Mouse (Mus musculus): ENCODE measurements around the gene Ccdc125. TPM values are rescaled to one million over a fixed set of nuclear protein-coding genes. Genes with fewer than 3 reads are reported as not detected.

The Ccdc125 gene
- polyA plus RNA-seq, 1 experiment from 2014 or later: 6.3 TPM

DNA sequence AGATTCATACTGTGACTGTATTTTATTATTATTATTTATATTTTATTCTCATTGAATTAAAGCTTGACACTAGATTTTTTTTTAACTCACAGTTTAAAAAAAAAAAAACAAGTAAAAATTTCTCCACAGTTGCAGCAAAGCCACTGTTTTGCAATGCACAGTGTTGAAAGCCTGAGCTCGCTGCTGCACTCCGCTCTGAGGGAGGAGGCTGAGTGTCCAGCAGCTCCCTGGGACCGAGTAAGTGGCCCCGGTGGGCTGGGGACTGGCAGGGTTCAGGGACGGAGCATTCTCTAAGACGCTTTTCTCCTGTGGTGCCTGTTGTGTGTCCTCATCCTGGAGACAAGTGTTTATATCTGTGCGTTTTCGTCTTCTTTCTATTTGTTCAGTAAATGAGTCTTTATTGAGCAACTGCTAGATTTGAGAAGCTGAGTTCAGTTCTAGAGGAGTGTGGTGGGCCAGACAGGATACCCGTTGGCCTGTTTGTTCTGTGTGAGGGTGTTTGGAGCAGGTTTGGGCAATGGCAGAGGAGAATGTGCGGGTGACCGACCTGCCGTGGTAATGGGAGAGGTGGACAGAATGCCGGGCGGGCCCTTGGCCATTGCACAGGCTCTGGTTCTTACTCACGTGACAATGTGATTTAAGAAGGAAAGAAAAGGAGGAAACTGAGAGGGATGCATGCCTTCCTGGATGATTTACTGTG lies 6.6 kb downstream of the Ccdc125 start:
- H3K9ac ChIP-seq: no peak overlapping the region
- no peak overlapping the region for H3K27ac ChIP-seq
- ATAC-seq (ENCODE audit: insufficient number of reproducible peaks, insufficient read depth, low FRiP score, low TSS enrichment): no peak
- no peaks in the 10 kb centered on the region for H3K4me1 ChIP-seq
- H3K27me3 ChIP-seq: no peaks in the 10 kb centered on the region
- no peak overlapping the region for H3K4me3 ChIP-seq
- no peak overlapping the region for H3K4me2 ChIP-seq (replicated peaks)
- 88% methylated on average over 15 of the region's 15 CpGs for WGBS
- no peaks in the 10 kb centered on the region for H3K36me3 ChIP-seq
- H3K9me3 ChIP-seq: no peaks in the 10 kb centered on the region

DNA sequence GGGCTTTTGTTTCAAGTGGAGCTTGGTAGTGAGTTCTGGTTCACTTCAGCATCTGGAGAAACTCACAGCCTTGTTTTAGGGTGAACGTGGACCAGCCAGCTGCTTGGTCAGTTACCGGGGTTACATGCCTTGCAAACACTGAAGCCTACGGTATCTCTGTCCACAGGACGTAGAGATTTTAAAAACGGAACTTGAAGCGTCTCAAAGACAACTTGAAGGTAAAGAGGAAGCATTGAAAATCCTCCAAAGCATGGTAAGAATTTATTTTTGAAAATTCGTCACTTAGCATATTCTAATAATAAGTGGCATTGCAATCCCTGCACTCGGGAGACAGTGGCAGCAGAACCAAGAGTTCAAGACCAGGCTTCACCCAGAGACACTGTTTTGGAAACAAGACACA lies 12.1 kb downstream of the Ccdc125 start:
- Histone ChIP-seq H3K36me3 (no peaks in the 10 kb centered on the region), H3K4me2 (replicated peaks) (no peak overlapping the region), H3K27ac (no peak overlapping the region), H3K27me3 (no peaks in the 10 kb centered on the region), H3K9me3 (no peaks in the 10 kb centered on the region), H3K4me1 (no peaks in the 10 kb centered on the region), H3K9ac (no peak overlapping the region), H3K4me3 (no peak overlapping the region)
- no peak for ATAC-seq (ENCODE audit: insufficient number of reproducible peaks, insufficient read depth, low FRiP score, low TSS enrichment)
- 84% methylated on average over 8 of the region's 8 CpGs for WGBS

DNA sequence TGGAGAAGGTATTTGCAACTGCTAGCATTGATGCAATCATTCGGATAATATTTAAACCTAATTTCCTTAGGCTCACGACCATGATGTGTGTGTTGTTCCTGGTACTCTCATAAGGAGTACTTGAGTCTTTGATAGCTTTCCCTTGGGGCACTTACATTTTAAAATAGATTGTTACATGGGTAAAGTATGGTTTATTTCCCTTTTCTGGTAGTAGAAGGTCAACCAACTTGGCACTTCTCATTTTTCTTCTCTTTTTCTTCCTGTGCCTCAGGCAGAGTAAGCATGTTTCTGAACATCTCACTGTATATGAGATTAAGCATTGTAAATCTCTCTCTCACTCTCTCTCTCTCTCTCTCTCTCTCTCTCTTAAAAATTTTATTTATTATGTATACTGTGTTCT lies 13.3 kb downstream of the Ccdc125 start:
- no peak overlapping the region for H3K4me3 ChIP-seq

DNA sequence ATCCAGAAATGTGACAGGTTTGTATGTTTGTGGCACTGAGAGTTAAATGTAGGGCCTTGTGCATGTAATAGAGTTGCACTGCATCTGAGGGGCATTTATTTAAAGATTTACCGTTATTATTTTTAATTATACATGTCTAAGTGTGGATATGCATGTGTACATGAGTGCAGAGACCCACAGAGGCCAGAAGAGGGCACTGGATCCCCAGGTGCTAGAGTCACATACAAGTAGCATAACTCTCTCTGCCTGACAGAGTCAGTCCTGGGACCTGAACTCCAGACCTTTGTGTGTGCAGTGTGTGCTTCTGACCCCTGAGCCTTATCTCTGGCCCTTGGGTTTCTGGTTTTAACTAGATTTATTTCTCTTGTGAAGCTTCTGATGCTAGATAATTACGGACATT lies 14.8 kb downstream of the Ccdc125 start:
- no peak overlapping the region for H3K9ac ChIP-seq
- H3K36me3 ChIP-seq: no peaks in the 10 kb centered on the region
- no peaks in the 10 kb centered on the region for H3K9me3 ChIP-seq
- H3K4me2 ChIP-seq (replicated peaks): no peak overlapping the region
- no peak for ATAC-seq (ENCODE audit: insufficient number of reproducible peaks, insufficient read depth, low FRiP score, low TSS enrichment)
- no peak overlapping the region for H3K4me3 ChIP-seq
- H3K4me1 ChIP-seq: no peaks in the 10 kb centered on the region
- H3K27me3 ChIP-seq: no peaks in the 10 kb centered on the region
- 65% methylated on average over 2 of the region's 2 CpGs for WGBS
- H3K27ac ChIP-seq: no peak overlapping the region

More for the DNA sequence above, 13.3 kb downstream of the Ccdc125 start:
- no peak for ATAC-seq (ENCODE audit: insufficient number of reproducible peaks, insufficient read depth, low FRiP score, low TSS enrichment)
- no peaks in the 10 kb centered on the region for H3K27me3 ChIP-seq
- no peak overlapping the region for H3K9ac ChIP-seq
- no peaks in the 10 kb centered on the region for H3K9me3 ChIP-seq
- no peaks in the 10 kb centered on the region for H3K36me3 ChIP-seq
- no peak overlapping the region for H3K27ac ChIP-seq
- no peaks in the 10 kb centered on the region for H3K4me1 ChIP-seq
- H3K4me2 ChIP-seq (replicated peaks): no peak overlapping the region
- WGBS: 82% methylated on average over 2 of the region's 2 CpGs

DNA sequence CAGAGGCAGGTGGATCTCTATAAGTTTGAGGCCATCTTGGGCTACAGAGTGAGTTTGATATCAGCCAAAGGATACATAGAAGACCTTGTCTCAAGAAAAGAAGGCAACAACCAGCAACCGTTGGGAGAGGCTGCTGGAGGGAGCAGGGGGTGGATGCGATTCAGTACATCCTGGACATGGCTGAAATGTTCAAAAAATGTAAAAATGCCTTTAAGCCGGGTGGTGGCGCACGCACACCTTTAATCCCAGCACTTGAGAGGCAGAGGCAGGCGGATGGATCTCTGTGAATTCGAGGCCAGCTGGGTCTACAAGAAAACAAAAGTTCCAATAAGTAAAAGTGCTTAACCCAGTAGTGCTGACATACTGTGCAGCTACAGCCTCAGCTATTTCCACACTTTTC lies 18.0 kb downstream of the Ccdc125 start:
- Histone ChIP-seq H3K4me2 (replicated peaks) (no peak overlapping the region), H3K9me3 (no peaks in the 10 kb centered on the region), H3K4me1 (no peaks in the 10 kb centered on the region), H3K9ac (no peak overlapping the region), H3K27ac (no peak overlapping the region), H3K27me3 (no peaks in the 10 kb centered on the region), H3K4me3 (no peak overlapping the region), H3K36me3 (no peaks in the 10 kb centered on the region)
- ATAC-seq (ENCODE audit: insufficient number of reproducible peaks, insufficient read depth, low FRiP score, low TSS enrichment): no peak
- 63% methylated on average over 7 of the region's 7 CpGs for whole genome bisulfite sequencing

DNA sequence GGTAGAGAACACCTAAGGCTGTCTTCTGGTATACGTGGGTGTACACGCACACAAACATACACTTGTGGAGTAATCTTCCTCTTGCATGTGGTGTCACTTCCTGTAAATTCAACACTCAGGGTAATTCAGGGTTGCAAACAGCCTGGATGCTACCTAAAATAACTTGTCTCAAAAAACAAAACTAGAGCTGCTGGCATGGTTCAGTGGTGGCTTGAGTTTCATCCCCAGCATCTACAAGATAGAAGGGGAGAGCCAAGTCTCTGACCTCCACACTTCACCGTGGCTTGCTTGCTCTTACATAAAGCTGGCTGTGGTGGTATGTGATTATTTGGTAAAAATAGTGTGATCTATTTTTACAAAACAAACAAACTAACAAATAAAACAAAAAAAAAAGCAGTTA lies 28.0 kb downstream of the Ccdc125 start:
- WGBS: 91% methylated on average over 3 of the region's 3 CpGs
- H3K9me3 ChIP-seq: no peaks in the 10 kb centered on the region
- H3K27ac ChIP-seq: no peak overlapping the region
- H3K4me2 ChIP-seq (replicated peaks): no peak overlapping the region
- no peaks in the 10 kb centered on the region for H3K27me3 ChIP-seq
- peaks cover 57% of the 10 kb centered on the region for H3K36me3 ChIP-seq
- no peaks in the 10 kb centered on the region for H3K4me1 ChIP-seq
- no peak for ATAC-seq (ENCODE audit: insufficient number of reproducible peaks, insufficient read depth, low FRiP score, low TSS enrichment)
- no peak overlapping the region for H3K4me3 ChIP-seq
- no peak overlapping the region for H3K9ac ChIP-seq

DNA sequence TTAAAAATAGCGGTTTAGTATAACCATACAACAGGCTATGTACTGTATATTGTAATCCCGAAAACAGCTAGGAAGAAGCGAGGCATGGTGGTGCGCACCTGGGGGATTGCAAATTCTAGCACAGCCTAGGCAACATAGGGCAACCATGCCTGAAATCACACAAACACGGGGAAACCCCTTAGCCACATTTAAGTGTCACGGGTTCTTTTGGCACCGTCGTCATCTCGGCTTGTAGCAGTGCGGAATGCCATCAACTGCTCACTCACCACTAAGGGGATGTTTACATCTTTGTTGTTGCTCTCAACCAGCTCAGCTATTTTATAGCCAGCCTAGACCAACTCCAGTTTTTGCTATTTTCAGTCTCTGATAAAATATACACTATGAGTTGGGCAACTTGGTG lies 29.3 kb downstream of the Ccdc125 start:
- no peak for ATAC-seq (ENCODE audit: insufficient number of reproducible peaks, insufficient read depth, low FRiP score, low TSS enrichment)
- peaks cover 70% of the 10 kb centered on the region for H3K36me3 ChIP-seq

DNA sequence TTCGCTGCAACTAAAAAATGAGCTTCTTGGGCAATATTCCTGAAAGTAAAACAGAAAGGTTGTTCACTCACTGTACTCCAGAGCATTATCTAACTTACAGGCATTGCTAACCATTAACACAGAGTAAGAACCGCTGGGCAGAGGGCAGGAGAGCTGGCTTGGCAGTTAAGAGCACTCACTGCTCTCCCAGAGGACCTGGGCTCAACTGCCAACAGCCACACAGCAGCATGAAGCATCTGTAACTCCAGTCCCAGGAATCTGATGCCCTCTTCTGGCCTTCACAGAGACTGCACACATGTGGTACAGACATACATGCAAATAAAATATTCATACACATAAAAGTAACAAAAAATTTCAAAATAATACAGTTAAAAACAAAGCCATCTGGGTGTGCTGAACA lies 34.0 kb downstream of the Ccdc125 start:
- H3K27me3 ChIP-seq: no peaks in the 10 kb centered on the region
- H3K9ac ChIP-seq: no peak overlapping the region
- H3K4me2 ChIP-seq (replicated peaks): no peak overlapping the region
- H3K36me3 ChIP-seq: peaks cover 86% of the 10 kb centered on the region
- no peaks in the 10 kb centered on the region for H3K4me1 ChIP-seq
- no peak overlapping the region for H3K27ac ChIP-seq
- WGBS: 95% methylated on average over 2 of the region's 2 CpGs
- H3K4me3 ChIP-seq: no peak overlapping the region
- H3K9me3 ChIP-seq: no peaks in the 10 kb centered on the region
- no peak for ATAC-seq (ENCODE audit: insufficient number of reproducible peaks, insufficient read depth, low FRiP score, low TSS enrichment)

More for the DNA sequence above, 29.3 kb downstream of the Ccdc125 start:
- H3K4me2 ChIP-seq (replicated peaks): no peak overlapping the region
- no peaks in the 10 kb centered on the region for H3K4me1 ChIP-seq
- H3K27me3 ChIP-seq: no peaks in the 10 kb centered on the region
- H3K9me3 ChIP-seq: no peaks in the 10 kb centered on the region
- H3K27ac ChIP-seq: no peak overlapping the region
- 95% methylated on average over 10 of the region's 10 CpGs for WGBS
- H3K4me3 ChIP-seq: no peak overlapping the region
- H3K9ac ChIP-seq: no peak overlapping the region

DNA sequence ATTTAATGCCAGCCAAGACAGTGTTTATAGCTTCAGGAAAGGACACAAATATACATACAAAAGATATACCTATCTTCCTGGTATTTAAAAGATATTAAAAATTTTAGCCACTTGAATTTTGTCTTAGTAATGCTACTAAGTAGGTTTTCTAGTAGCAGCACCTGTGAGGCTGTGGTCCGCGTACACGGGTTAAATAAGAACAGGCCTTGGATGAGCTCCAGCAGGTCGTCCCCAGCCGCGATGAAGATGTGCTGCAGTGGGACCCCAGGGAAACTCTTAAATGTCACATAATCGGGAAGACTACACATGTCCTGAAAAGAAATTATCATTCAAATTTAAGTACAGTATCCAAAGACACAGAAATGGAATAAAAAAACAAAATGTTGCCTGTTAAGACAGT lies 36.7 kb downstream of the Ccdc125 start:
- no peaks in the 10 kb centered on the region for H3K27me3 ChIP-seq
- 97% methylated on average over 7 of the region's 7 CpGs for WGBS
- no peak overlapping the region for H3K27ac ChIP-seq
- H3K4me2 ChIP-seq (replicated peaks): no peak overlapping the region
- no peaks in the 10 kb centered on the region for H3K9me3 ChIP-seq
- H3K4me1 ChIP-seq: no peaks in the 10 kb centered on the region
- no peak for ATAC-seq (ENCODE audit: insufficient number of reproducible peaks, insufficient read depth, low FRiP score, low TSS enrichment)
- H3K4me3 ChIP-seq: no peak overlapping the region
- no peak overlapping the region for H3K9ac ChIP-seq
- H3K36me3 ChIP-seq: peaks cover 88% of the 10 kb centered on the region

DNA sequence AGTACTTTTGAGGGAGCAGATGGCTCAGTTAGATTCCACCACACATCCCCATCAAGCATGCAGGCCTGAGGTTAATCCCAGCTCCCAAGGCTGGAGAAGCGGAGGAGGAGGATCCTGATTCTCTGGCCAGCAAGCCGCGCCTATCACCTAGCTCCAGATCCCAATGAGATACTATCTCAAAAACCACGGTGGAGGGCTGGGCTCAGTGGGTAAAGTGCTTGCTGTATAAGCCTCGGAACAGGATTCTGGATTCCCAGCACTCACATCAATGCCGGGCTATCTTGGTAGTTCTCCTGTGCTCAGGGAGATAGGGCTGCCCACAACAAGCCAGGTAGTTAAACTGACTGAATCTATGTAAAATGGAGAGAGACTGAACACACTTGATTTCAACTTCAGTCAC lies 46.0 kb downstream of the Ccdc125 start:
- no peak overlapping the region for H3K27ac ChIP-seq
- ATAC-seq (ENCODE audit: insufficient number of reproducible peaks, insufficient read depth, low FRiP score, low TSS enrichment): no peak
- H3K4me2 ChIP-seq (replicated peaks): no peak overlapping the region
- no peaks in the 10 kb centered on the region for H3K4me1 ChIP-seq
- no peak overlapping the region for H3K9ac ChIP-seq
- no peaks in the 10 kb centered on the region for H3K27me3 ChIP-seq
- no peaks in the 10 kb centered on the region for H3K9me3 ChIP-seq
- 94% methylated on average over 6 of the region's 6 CpGs for WGBS
- H3K36me3 ChIP-seq: peaks cover 80% of the 10 kb centered on the region
- no peak overlapping the region for H3K4me3 ChIP-seq

DNA sequence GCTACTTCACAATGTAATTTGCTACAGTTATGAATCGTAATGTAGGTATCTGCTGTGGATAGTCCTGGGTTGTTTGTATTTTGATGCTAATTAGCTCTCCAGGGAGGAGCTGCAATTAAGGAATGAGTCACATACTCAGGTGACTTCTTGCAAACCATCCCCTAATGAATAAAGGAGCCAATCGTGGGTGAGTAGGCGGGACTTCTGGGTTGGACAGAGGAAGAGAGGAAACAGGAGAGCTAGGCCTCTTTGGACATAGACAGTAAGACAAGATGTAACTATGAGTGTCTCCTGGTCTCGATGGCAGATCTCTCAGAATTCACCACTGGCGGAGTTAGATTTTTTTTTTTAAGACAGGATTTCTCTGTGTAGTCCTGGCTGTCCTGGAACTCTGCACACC lies 52.1 kb downstream of the Ccdc125 start:
- Histone ChIP-seq H3K4me3 (no peak overlapping the region), H3K9ac (no peak overlapping the region), H3K4me2 (replicated peaks) (no peak overlapping the region), H3K36me3 (peaks cover 45% of the 10 kb centered on the region), H3K4me1 (no peaks in the 10 kb centered on the region), H3K27ac (no peak overlapping the region), H3K9me3 (no peaks in the 10 kb centered on the region), H3K27me3 (no peaks in the 10 kb centered on the region)
- 84% methylated on average over 5 of the region's 5 CpGs for WGBS
- ATAC-seq (ENCODE audit: insufficient number of reproducible peaks, insufficient read depth, low FRiP score, low TSS enrichment): no peak

DNA sequence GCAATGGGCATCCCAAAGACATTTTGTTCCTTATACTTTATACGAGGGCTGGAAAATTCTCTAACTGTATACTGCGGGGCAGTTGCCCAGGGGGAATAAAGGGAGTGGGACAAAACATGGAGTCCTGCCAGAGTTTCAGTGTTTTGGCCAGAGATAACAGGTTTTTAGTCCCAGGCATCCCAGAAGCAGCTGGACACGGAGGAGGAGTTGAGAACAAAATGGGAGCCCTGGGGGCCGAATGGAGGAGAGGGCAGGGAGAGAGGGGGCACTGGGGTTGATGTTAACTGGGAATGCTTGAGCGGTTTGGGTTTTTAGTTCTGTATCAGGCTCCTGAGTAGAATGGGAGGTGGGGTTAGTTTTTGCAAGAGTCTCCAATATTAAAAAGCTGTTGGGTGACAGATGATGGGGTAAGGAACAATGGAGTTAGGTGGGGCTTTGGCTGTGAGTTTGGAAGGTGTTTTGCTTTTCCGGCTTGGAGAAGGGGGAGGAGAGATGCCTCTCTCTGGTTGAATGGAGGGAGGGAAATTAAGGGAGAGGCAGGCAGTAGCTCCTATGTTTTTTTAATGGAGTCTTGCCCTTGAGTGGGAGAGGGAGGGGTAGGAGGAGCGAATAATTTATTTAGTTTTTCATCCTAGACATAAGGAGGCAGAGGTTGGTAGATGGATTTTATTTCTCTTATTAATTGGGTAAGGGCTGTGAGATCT lies 54.7 kb downstream of the Ccdc125 start:
- Histone ChIP-seq H3K9me3 (no peaks in the 10 kb centered on the region), H3K27me3 (no peaks in the 10 kb centered on the region), H3K27ac (no peak overlapping the region), H3K9ac (no peak overlapping the region), H3K4me2 (replicated peaks) (no peak overlapping the region), H3K36me3 (peaks cover 43% of the 10 kb centered on the region), H3K4me1 (peaks cover 9% of the 10 kb centered on the region), H3K4me3 (no peak overlapping the region)
- 84% methylated on average over 7 of the region's 7 CpGs for WGBS
- no peak for ATAC-seq (ENCODE audit: insufficient number of reproducible peaks, insufficient read depth, low FRiP score, low TSS enrichment)
